Mouse (Mus musculus) small intestine, adult 2 months (tissue): ENCODE measurements around the gene Idi2. TPM values are rescaled to one million over a fixed set of nuclear protein-coding genes. Genes with fewer than 3 reads are reported as not detected.
"Not testable (repeated sequence)": the region's sequence is repeated elsewhere in the genome, so short reads cannot be mapped to it uniquely, and the experiment has no call there.

Source experiments
- H3K27ac ChIP-seq: fragments of 200-500 bp; 2 replicates; pipeline ENCODE4 v1.5.1; 2012; ENCODE audit warnings: low read depth, low read length, control low read depth, inconsistent platforms; ENCODE audit not compliant: insufficient read depth
- H3K27me3 ChIP-seq: fragments of 200-500 bp; 2 replicates; pipeline ENCODE4 v1.6.1; 2012; ENCODE audit warnings: mild to moderate bottlenecking, moderate library complexity, low read length, inconsistent platforms; ENCODE audit not compliant: control insufficient read depth, insufficient read depth
- H3K36me3 ChIP-seq: fragments of 200-500 bp; 2 replicates; pipeline ENCODE4 v1.6.1; 2012; ENCODE audit warnings: mild to moderate bottlenecking, low read length, control low read depth, inconsistent platforms; ENCODE audit not compliant: control insufficient read depth, insufficient read depth
- H3K4me1 ChIP-seq: fragments of 200-500 bp; 2 replicates; pipeline ENCODE4 v1.6.1; 2012; ENCODE audit warnings: low read length, inconsistent platforms, mixed read lengths; ENCODE audit not compliant: control insufficient read depth, insufficient read depth, insufficient read length
- H3K4me3 ChIP-seq: fragments of 200-500 bp; 2 replicates; pipeline ENCODE4 v1.5.1; 2012; ENCODE audit warnings: low read depth, mild to moderate bottlenecking, control low read depth, inconsistent platforms, low read length, moderate library complexity
- CTCF ChIP-seq: fragments of 200-500 bp; IDR thresholded peaks from 2 replicates; pipeline ENCODE4 v1.5.1; 2012; ENCODE audit warnings: low read depth, mild to moderate bottlenecking, control low read depth, inconsistent platforms, low read length, moderate library complexity, mixed read lengths; ENCODE audit not compliant: insufficient replicate concordance, insufficient read length; ENCODE audit errors: extremely low read depth
- POLR2A ChIP-seq: fragments of 200-500 bp; IDR thresholded peaks from 2 replicates; pipeline ENCODE4 v1.6.1; 2012; ENCODE audit warnings: low read depth, mild to moderate bottlenecking, control low read depth, inconsistent platforms, low read length, moderate library complexity
- WGBS: fragments of 180-500 bp; shearing (Covaris S2); methylation state at CpG from one replicate; pipeline ENCODE4 v1.1.7; 2018; 5-methylcytosine and 5-hydroxymethylcytosine counted together
- polyA plus RNA-seq: library from polyadenylated mRNA; depleted of rRNA; stranded (reverse); fragments of >200 nt; gene quantifications from 2 replicates; pipeline ENCODE4 v1.2.3, GENCODE M21; 2012

The Idi2 gene
- polyA plus RNA-seq, 1 experiment: not detected

- WGBS: 93% methylated on average over 5 of the region's 6 CpGs
- not testable (repeated sequence) for H3K27me3 ChIP-seq, H3K4me1 ChIP-seq, H3K27ac ChIP-seq, H3K36me3 ChIP-seq, H3K4me3 ChIP-seq
These were observed 6.9 kb downstream of the Idi2 start for GRCm38 (mm10) chr13:8959554-8959953.

GRCm38 (mm10) chr13:8961128-8961888 is 8.6 kb downstream of the Idi2 start:
- not testable (repeated sequence) for H3K27me3 ChIP-seq, H3K4me3 ChIP-seq, H3K4me1 ChIP-seq, H3K27ac ChIP-seq, H3K36me3 ChIP-seq
- 55% methylated on average over 3 of the region's 3 CpGs for WGBS

GRCm38 (mm10) chr13:8962266-8962665 is 9.6 kb downstream of the Idi2 start:
- not testable (repeated sequence) for H3K36me3 ChIP-seq, H3K4me1 ChIP-seq, H3K4me3 ChIP-seq, H3K27ac ChIP-seq, H3K27me3 ChIP-seq
- WGBS: 41% methylated on average over 5 of the region's 5 CpGs

GRCm38 (mm10) chr13:8965224-8965623 is 12.6 kb downstream of the Idi2 start:
- Histone ChIP-seq H3K4me3 (no peak overlapping the region), H3K27ac (no peak overlapping the region), H3K27me3 (no peaks in the 10 kb centered on the region), H3K4me1 (peaks cover 3% of the 10 kb centered on the region; the same call in 1 of the 2 replicates), H3K36me3 (peaks cover 2% of the 10 kb centered on the region; the same call in 1 of the 2 replicates)
- WGBS: 87% methylated on average over 5 of the region's 5 CpGs
- TF ChIP-seq CTCF (no peak), POLR2A (no peak)

- TF ChIP-seq POLR2A (no peak), CTCF (no peak)
- Histone ChIP-seq H3K27ac (no peak overlapping the region), H3K4me1 (no peaks in the 10 kb centered on the region), H3K27me3 (no peaks in the 10 kb centered on the region), H3K36me3 (peaks cover 11% of the 10 kb centered on the region), H3K4me3 (no peak overlapping the region)
- 92% methylated on average over 8 of the region's 8 CpGs for WGBS
These were observed 15.1 kb downstream of the Idi2 start for GRCm38 (mm10) chr13:8967742-8968141.

- H3K4me1 ChIP-seq: no peaks in the 10 kb centered on the region
- no peaks in the 10 kb centered on the region for H3K27me3 ChIP-seq
- peaks cover 49% of the 10 kb centered on the region for H3K36me3 ChIP-seq
- H3K27ac ChIP-seq: no peak overlapping the region
- TF ChIP-seq POLR2A: no peak
- no peak for TF ChIP-seq CTCF
- no peak overlapping the region for H3K4me3 ChIP-seq
These were observed 19.7 kb downstream of the Idi2 start for GRCm38 (mm10) chr13:8972369-8972768.

- H3K27me3 ChIP-seq: no peaks in the 10 kb centered on the region
- TF ChIP-seq POLR2A (no peak), CTCF (no peak)
- peaks cover 54% of the 10 kb centered on the region for H3K36me3 ChIP-seq
- no peak overlapping the region for H3K4me3 ChIP-seq
- no peak overlapping the region for H3K27ac ChIP-seq
- no peaks in the 10 kb centered on the region for H3K4me1 ChIP-seq
- WGBS: 93% methylated on average over 3 of the region's 3 CpGs
These were observed 20.3 kb downstream of the Idi2 start for GRCm38 (mm10) chr13:8972972-8973371.

- Histone ChIP-seq H3K4me1 (0 out of 2 replicates have a peak, but pooled peaks cover 3% of the 10 kb centered on the region), H3K36me3 (peaks cover 24% of the 10 kb centered on the region), H3K27me3 (no peaks in the 10 kb centered on the region), H3K4me3 (no peak overlapping the region), H3K27ac (no peak overlapping the region)
- TF ChIP-seq POLR2A (no peak), CTCF (no peak)
- 92% methylated on average over 6 of the region's 6 CpGs for WGBS
These were observed 39.6 kb downstream of the Idi2 start for GRCm38 (mm10) chr13:8992231-8992630.
